Mouse (Mus musculus): ENCODE data around the gene Olfr115. TPM values are rescaled to one million over a fixed set of nuclear protein-coding genes. Genes with fewer than 3 reads are reported as not detected.

Olfr115 gene
- total RNA-seq (2017): not detected in 3 replicates

DNA sequence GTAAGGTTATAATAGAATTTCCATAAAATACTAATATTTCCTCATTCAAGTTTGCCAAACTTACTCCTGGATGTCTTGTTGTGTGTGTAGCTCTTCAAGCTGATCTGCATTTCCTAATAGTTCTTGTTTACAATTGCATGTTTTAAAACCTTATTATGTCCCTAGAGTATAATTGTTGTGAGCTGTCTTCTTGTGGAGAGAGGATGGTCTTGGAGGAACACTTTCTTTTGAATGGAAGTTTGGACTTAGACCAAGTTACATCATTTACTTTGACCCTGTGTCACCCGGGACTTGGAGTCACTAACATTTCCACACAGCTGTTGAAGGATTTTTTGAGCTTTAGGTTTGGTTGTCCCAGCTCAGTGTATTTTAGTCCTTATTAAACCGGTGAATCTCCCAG, at the start of gene Olfr115, which contains the start of gene Olfr116:
Gene Olfr115, minus strand, starts transcription at position 101 of the 400 bp plus-strand sequence.
Gene Olfr116, minus strand, starts transcription at position 191 of the 400 bp plus-strand sequence.
- no peak for ATAC-seq (replicated peaks; ENCODE audit: insufficient number of reproducible peaks, low FRiP score, low TSS enrichment, poor library complexity, severe bottlenecking)

DNA sequence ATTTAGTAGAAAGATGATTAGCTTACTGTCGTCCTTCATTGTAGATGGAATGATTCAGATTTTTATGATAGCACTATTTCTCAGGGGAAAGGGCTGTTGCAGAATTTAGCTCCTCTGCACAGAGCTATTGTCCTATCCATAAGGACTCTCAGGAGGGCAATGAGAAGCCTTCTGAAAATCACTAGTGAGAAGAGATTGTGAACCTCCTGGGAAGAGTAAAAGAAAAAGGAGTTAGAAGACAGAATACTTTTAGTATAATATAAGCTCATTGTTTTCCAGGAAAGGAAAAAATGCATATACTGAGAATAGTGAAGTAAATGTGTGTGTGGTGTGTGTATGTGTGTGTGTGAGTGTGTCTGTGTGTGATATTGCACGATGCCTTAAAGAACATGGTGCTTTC, 39.8 kb upstream of the Olfr115 start, which contains the start of gene Olfr118:
Gene Olfr118, plus strand, starts transcription at position 301 of the 400 bp plus-strand sequence.
- ATAC-seq (replicated peaks; ENCODE audit: insufficient number of reproducible peaks, low FRiP score, low TSS enrichment, poor library complexity, severe bottlenecking): no peak

DNA sequence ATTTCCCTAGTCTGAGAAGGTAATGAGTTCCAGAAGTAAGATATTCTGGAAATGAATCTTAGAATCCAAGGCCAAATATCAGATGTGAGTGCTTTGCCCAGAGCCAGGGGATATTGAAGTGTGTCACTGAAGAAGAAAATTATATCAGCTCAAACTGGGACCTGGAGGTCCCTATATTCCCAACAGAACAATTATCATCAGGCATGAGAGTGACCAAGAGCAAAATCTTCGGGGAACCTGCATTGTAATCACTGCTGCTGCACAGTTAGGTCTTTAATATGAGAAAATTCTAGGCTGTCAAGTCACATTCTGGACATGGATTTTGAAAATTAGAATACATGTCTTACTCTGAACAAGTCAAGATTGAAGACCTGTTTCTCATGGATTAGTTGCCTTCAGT, 36.8 kb upstream of the Olfr115 start, which contains the start of gene Olfr117:
Gene Olfr117, minus strand, starts transcription at position 101 of the 400 bp plus-strand sequence.
- ATAC-seq (replicated peaks; ENCODE audit: insufficient number of reproducible peaks, low FRiP score, low TSS enrichment, poor library complexity, severe bottlenecking): no peak

DNA sequence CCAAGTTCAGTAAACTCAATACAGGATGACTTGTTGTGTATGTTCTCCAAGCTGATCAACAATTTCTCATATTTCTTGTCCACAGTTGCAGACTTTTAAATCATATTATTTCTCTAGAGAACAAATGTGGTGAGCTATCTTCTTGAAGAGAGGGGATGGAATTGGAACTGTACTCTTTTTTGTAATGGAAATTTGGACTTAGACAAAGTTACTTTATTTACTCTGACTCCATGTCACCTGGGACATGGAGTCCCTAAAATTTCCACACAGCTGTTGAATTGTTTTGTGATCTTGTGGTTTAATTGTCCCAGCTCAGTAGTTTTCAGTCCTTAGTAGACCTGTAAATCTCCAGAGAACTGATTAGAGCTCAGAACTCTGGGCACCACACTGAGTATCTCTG, 34.3 kb downstream of the Olfr115 start, which contains the start of gene Olfr114:
Gene Olfr114, minus strand, starts transcription at position 101 of the 400 bp plus-strand sequence.
- ATAC-seq (replicated peaks; ENCODE audit: insufficient number of reproducible peaks, low FRiP score, low TSS enrichment, poor library complexity, severe bottlenecking): no peak

GRCm38 (mm10) chr17:37577563-37577962, 49.3 kb downstream of the Olfr115 start, which contains the start of gene Olfr113:
Olfr113 (minus strand) TSS chr17:37577663.
- ATAC-seq (replicated peaks; ENCODE audit: insufficient number of reproducible peaks, low FRiP score, low TSS enrichment, poor library complexity, severe bottlenecking): no peak

- ATAC-seq (replicated peaks; ENCODE audit: insufficient number of reproducible peaks, low FRiP score, low TSS enrichment, poor library complexity, severe bottlenecking): no peak
These were observed 57.6 kb downstream of the Olfr115 start, which contains the start of gene Olfr112 for GRCm38 (mm10) chr17:37569351-37569750. Olfr112 (minus strand) TSS chr17:37569451.

Other genes with a start within 250 kb of the Olfr115 start
- not detected in 3 replicates for gene Olfr105-ps, start 248.1 kb downstream of the Olfr115 start, total RNA-seq (2017)
- gene Olfr106-ps, start 236.7 kb downstream of the Olfr115 start, total RNA-seq (2017): not detected in 3 replicates
- gene Olfr107, start 227.9 kb downstream of the Olfr115 start, total RNA-seq (2017): not detected in 3 replicates
- not detected in 3 replicates for gene Olfr108, start 181.6 kb downstream of the Olfr115 start, total RNA-seq (2017)
- gene Olfr109, start 168.2 kb downstream of the Olfr115 start, total RNA-seq (2017): not detected in 3 replicates
- 0.87 to 3.0 TPM in 2 of 3 replicates, not detected in the other for gene H2-M2, start 143.6 kb downstream of the Olfr115 start, total RNA-seq (2017)
- not detected in 3 replicates for gene Olfr110, start 134.6 kb downstream of the Olfr115 start, total RNA-seq (2017)
- 0.29 TPM in 1 of 3 replicates, not detected in the others for gene Olfr111, start 119.1 kb downstream of the Olfr115 start, total RNA-seq (2017)
- not detected in 3 replicates for gene Olfr112, start 57.7 kb downstream of the Olfr115 start, total RNA-seq (2017)
- not detected in 3 replicates for gene Olfr113, start 49.4 kb downstream of the Olfr115 start, total RNA-seq (2017)
- gene Olfr114, start 34.4 kb downstream of the Olfr115 start, total RNA-seq (2017): not detected in 3 replicates
- not detected in 3 replicates for gene Olfr116, start 90 bp upstream of the Olfr115 start, total RNA-seq (2017)
- gene Olfr117, start 36.7 kb upstream of the Olfr115 start, total RNA-seq (2017): not detected in 3 replicates
- not detected in 3 replicates for gene Olfr118, start 39.9 kb upstream of the Olfr115 start, total RNA-seq (2017)
- not detected in 3 replicates for gene Olfr119, start 69.5 kb upstream of the Olfr115 start, total RNA-seq (2017)
- not detected in 3 replicates for gene Olfr120, start 94.7 kb upstream of the Olfr115 start, total RNA-seq (2017)
- not detected in 3 replicates for gene Olfr121, start 121.7 kb upstream of the Olfr115 start, total RNA-seq (2017)
- gene Olfr122, start 141.5 kb upstream of the Olfr115 start, total RNA-seq (2017): not detected in 3 replicates
- not detected in 3 replicates for gene Olfr123, start 166.4 kb upstream of the Olfr115 start, total RNA-seq (2017)
- not detected in 3 replicates for gene Olfr124, start 172.8 kb upstream of the Olfr115 start, total RNA-seq (2017)
- gene Olfr125, start 205.8 kb upstream of the Olfr115 start, total RNA-seq (2017): not detected in 3 replicates
- gene Olfr126, start 220.4 kb upstream of the Olfr115 start, total RNA-seq (2017): not detected in 3 replicates